Mouse (Mus musculus) adrenal gland, adult 18-20 months (tissue): ENCODE data around the gene Tmed10. TPM values are rescaled to one million over a fixed set of nuclear protein-coding genes. Genes with fewer than 3 reads are reported as not detected.

Experiments used
- DNase-seq, 2 experiments: peaks; one replicate each; pipeline ENCODE4 v3.0.0; 2021 to 2022; ENCODE audit warnings: low spot score in 2 of 2
- total RNA-seq, 2 experiments: library from RNA; stranded (reverse); gene quantifications; 1 replicate in 1 of 2; 2 replicates in 1 of 2; pipeline ENCODE4 v1.2.3; 2021

Gene Tmed10
- total RNA-seq, 2 experiments from 2014 or later: 234 to 328 TPM

DNA sequence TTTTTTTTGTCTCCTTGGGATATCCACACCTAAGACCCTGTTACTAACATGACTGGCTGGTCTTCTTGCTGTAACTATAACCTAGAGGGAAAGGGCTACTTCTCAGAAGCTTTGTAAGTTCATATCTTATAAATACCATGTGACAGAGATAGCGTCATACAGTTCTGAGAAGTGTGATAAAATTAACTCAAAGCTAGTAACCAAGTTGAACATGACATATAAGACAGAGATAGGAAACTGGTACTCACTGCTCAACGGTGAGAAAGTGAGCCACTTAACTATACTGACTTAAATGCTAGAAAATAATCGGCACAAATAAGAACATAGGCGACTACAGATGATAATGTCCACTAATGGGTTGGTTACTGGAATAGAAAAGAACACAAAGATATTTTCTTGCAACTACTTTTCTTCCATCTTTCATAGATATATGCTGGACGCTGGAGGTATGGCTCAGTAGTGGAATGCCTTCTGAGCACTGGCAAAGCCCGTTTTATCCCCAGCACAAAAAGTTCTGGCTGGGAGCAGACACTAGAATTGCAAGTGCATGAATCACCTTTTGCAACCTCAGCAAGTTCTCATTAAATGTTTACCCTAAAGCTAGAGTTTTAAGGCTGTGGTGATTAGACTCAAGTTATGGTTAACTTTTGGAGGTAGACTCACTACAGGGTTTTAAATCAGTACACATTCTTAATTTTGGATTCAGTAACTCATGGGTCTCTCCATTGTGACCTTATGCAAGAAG is 36.9 kb downstream of the Tmed10 start:
- no peak for DNase-seq

DNA sequence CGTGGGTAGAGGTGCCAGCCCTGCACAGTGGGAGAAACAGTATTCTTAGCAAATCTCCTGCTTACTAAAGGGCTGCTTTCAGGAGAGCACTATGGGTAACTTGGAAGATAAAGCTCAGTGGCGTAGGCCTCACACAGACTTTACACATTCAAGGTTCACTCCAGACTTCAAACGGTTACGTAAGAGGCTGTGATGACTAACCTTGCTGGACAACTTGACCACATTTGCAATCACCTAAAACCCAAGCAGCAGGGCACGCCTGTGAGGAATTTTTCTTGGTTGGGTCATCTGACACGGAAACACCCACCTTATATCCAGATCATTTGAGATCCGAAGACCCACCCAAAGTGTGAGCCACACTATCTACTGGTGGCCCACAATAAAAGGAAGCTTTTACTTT is 44.5 kb downstream of the Tmed10 start:
- peak in 1 of 2 experiments; percentile 29 for DNase-seq

DNA sequence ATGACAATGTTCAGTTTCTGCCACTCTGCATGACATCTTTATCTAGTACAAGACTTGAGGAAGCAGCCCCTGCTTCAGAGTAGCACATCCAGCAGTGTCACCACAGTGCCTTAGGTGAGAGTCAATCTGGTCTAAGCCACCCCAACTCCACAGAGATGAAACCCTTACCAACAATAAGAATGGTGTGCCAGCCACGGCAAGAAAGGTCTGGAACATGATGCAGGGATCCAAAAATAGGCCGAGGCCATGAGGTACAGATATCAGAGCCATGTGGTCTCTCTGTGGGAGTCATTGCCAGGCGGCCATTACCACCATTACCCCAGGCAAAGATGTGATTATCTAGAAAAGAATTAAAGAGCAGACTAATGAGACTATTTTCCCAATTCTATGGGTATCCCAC is 66.0 kb downstream of the Tmed10 start:
- no peak for DNase-seq

DNA sequence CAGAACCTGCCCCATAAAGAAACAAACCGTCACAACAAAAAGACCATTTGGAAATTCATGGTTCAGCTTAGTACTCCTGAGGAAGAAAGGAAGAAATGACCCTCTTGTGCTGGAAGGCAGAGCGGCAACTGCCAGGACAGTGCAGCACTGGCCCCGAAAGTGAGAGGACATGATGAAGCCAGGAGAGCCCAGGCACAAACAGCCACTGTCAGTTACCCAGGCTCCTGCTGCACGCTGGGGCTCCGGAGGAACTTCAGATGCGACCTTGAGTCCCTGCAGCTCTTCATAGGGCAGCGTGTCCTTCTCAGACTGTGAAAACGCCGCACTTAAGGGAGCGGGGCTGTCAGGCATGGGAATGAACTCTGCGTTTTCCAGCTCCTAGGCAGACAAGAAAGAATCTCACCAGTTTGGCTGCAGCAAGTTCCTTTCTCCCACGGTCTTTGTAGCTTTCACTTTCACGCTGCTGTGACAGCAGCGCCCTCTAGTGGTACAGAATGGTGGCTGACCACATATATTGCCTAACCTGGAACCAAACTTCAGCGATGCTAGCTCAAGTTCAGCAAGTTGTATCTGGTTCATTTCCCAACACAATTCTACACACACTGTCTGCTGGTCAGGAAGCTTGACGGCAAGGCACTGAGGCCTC is 69.3 kb downstream of the Tmed10 start:
- DNase-seq: peak; percentile 86

DNA sequence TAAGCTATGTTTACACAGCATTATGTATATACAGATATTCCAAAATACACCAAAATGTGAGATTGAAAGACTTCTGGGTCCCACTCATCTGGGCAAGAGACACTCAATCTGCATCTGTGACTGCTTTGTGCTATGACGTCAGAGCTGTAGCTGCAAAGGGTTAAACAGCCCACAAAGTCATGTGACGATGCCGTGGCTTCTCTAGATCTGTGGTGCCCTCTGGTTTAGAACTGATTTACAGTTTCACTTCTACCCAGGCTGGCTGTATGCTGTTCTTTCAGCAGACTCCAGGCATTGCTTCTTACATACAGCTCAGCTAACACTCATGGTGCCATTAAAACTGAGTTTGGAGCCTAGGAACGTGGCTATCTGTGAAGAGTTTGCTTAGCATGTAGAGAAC is 69.9 kb downstream of the Tmed10 start:
- DNase-seq: no peak

DNA sequence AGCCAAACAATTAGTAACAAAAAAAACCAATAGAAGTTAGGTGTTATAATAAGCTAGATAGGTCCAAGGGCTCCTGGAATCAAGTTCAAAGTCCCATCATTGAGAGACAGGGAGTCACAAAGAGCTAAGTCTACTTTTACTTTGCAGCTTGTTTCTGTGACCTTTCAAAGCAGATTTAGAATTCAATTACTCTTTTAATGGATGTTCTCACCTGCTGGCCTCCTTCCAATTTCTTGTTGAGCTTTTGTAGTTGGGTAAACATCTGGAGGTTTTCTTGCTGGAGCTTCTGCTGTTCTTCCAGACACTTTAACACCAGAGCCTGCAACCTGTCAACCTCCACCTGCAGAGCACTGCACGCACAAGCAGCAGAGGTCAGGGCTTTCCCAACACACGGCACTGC is 71.4 kb downstream of the Tmed10 start:
- no peak for DNase-seq

DNA sequence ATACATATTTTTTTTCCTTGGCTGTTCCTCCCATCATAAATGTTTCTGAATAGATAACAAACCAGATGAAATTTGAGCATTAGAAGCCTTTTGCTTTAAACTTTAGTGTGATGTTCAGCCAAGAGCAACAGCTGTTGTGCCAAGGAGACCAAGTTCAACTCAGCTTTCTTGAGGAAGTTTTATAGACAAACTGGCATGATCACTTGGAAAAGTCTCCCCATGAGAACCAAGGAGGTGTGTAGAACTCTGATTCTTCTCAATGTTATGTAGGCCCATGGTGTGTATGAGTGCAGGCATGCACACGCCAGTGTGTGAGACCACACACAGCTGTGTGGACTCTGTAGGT is 75.8 kb downstream of the Tmed10 start:
- DNase-seq: no peak

DNA sequence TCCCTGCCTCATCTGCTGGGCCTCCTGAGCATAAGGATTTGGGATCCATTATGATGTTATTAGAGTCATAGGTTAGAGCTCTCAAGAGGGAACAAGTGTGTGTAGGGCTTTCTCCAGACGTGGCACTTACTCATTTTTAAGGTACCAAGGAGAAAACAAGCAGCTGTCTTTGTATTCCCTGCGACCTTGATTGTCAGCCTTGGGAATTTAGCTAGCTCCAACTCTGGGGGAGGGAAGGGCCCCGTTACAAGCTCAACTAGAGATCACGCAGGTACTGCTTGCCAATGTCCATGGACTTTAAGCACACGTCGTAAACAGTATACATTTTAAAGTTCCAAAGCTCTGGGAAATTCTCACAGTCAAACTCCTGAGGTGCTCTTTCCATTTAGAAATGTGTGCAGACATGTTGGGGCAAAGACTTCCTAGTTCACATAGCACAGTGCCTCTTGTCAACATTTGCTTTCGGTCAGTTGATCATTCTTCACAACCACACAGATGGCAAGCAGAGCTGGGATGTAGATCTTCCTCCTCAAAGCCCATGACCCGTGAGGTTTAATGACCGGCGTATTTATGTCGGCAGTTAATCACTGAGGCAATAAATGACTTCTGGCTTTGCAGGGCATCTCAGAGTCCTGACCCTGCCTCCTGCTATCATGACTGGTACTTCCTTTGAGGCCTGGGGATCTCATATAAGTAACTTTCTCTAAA is 76.4 kb downstream of the Tmed10 start:
- DNase-seq: no peak

DNA sequence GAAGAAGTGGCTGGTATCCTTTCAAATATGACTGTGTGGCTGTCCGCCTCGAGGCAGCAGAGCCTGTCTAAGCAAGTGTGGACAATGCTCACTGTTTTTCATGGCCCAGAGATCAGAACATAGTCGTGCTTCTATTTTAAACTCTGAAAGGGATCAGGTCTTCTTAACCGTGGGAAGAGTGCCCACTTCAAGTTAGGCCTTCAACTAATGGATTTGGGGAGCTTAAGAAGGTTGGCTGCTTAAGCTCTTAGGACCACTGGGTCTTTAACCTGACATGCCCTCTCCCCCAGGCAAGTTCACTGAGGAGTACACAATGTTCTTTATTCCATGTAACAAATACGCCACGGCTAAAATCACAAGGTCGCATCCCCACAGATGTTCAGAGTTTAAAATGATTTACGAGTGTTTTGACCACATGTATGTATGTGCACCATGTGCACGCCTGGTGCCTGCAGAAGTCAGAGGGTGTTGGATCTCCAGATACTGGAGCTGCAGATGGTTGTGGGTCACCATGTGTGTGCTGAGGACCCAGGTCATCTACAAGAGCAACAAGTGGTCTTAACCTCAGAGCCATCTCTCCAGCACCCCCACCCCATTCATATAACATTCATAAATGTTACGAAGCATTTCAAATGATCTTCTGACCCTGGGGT is 77.2 kb downstream of the Tmed10 start:
- no peak for DNase-seq

DNA sequence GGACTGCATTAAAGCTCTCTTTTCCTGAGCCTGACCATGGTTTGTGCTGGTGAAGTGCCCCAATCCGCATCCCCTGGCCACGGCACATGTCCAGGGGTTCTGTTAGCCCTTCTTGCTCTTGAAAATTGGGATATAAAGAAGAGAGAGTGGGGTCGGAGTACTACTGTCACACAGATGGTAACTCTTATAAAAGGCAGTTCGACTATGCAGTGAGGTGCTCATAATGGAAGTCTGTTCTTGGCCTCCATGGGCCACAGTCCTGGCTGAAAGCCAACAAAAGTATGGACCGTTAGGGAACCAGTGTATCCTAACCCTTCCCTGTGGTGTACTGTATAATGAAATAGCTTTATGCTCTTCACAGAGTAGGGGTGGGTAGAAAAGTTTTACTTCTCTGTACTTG is 77.7 kb downstream of the Tmed10 start:
- DNase-seq: no peak

DNA sequence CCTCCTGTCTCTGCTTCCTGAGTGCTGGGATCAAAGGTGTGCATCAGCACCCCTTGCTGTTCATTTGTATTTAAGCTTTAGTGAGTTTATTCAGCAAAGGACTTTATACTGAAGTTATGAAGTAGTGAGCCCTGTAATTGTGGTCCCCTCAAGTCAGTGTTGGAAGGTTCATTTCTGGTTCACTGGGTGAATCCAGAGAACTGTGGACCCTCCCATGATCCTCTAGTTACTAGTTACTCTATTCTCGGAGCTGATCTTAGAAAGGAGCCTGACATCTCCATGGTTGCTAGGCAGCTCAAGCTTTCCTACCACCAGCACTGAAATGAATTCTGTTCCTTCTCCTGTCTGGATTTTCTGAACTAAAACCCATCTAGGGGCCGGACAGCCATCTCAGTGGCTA is 79.1 kb downstream of the Tmed10 start:
- DNase-seq: no peak

DNA sequence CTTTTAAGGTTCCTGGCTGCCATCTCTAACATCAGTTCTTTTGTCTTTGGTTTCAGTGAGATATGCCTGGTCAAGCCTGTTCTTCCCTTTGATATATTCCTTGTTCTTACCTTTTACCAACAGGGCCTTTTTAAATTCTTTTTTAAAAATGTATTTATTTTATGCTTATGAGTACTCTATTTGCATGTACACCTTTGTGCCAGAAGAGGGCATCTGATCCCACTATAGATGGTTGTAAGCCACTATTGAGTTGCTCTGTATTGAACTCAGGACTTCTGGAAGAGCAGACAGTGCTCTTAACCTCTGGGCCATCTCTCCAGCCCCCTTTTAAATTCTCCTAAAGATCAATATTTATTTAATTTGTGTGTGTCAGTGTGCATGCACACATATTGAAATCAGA is 81.7 kb downstream of the Tmed10 start:
- no peak for DNase-seq

DNA sequence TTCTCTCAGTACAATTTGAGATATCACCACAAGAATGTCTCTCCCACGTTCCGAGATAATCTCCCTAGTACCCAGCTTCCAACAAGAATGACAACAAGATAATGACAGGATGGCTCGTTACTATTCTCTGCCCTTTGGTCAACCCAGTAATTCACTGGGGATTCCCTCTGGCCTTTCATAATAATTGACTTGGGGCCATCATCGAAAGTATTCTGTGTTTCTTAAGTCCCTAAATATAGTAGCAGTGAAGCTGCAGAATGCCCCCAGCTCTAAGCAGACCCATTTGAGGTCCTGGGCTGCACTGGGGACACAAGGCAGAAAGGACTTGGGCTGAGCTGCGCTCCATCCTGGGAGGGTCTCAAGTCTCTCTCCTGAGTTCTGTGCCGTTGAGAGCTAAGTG is 82.4 kb downstream of the Tmed10 start:
- no peak for DNase-seq

DNA sequence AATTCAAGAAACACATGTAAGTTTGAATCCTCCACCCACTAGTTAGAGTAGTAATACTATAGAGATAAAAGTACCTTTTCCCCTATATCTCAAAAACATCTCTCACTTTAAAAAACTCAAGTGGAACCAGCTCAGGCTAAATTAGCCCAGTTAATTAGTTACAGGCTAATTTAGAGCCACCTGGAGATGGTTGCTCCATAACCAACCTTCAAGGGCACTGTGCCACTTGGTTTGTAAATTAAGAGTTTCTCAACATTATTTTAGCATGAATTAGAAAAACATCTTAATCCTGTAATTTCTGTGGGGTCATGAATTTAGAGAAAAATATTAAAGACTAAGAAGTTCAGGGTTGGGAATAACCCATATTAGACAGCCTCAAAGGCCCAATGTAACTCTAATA is 83.1 kb downstream of the Tmed10 start:
- DNase-seq: no peak

DNA sequence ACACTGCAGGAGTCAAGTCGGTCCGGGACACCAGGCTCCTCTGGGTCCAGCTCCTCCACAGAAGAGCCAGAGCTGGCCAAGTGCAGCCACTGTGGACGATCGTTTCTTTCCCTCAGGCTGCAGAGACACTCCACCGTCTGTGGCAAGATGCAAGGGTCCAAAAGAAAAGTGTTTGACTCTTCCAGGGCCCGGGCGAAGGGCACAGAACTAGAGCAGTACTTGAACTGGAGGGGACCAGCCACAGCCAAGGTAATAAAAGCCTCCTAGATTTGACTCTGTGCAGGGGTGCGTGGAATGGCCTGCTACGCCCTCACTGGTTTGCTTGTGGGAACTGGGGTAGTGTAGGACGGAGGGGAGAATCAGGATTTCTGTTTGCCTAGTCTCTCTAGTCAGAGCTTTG is 84.0 kb downstream of the Tmed10 start:
- DNase-seq: no peak

Other genes starting within 250 kb of the Tmed10 start
- 1 to 10 TPM in 1 of 2 experiments, under 1 TPM in 1; 0.80 to 1.3 TPM for gene Rps6kl1, start 223.6 kb downstream of the Tmed10 start, total RNA-seq
- gene Pgf, start 197.1 kb downstream of the Tmed10 start, total RNA-seq: 1 to 10 TPM in 1 of 2 experiments, under 1 TPM in 1; 0.30 to 1.4 TPM
- 10 to 100 TPM; 61.9 to 77.9 TPM for gene Eif2b2, start 155.4 kb downstream of the Tmed10 start, total RNA-seq
- gene Mlh3, start 104.2 kb downstream of the Tmed10 start, total RNA-seq: 1 to 10 TPM; 8.0 to 9.2 TPM
- gene Acyp1, start 86.4 kb downstream of the Tmed10 start, total RNA-seq: 10 to 100 TPM; 30.1 to 37.4 TPM
- gene Zc2hc1c, start 86.3 kb downstream of the Tmed10 start, total RNA-seq: 1 to 10 TPM; 1.8 to 2.1 TPM
- gene Nek9, start 35.5 kb downstream of the Tmed10 start, total RNA-seq: 10 to 100 TPM; 90.7 to 95.5 TPM
- gene Fos, start 99.0 kb upstream of the Tmed10 start, total RNA-seq: 1 to 10 TPM; 2.9 to 4.3 TPM
- 10 to 100 TPM; 18.4 to 23.4 TPM for gene Jdp2, start 224.2 kb upstream of the Tmed10 start, total RNA-seq